Mouse (Mus musculus) heart, postnatal 36 days (tissue): ENCODE results near the gene Kdm1a. TPM values are rescaled to one million over a fixed set of nuclear protein-coding genes. Genes with fewer than 3 reads are reported as not detected.

ENCODE experiments used
- DNase-seq, 2 experiments: peaks; one replicate each; pipeline ENCODE4 v3.0.0; 2021 to 2022
- intact Hi-C: fragments of 180-260 bp; cut with DNase I; formaldehyde crosslinking; loops from one replicate; pipeline ENCODE4 v1.15.1; 2025
- total RNA-seq, 2 experiments: library from RNA; stranded (reverse); gene quantifications; 2 replicates each; pipeline ENCODE4 v1.2.3; 2021

Kdm1a gene
- total RNA-seq: 10 to 100 TPM; 28.4 to 33.7 TPM

DNA sequence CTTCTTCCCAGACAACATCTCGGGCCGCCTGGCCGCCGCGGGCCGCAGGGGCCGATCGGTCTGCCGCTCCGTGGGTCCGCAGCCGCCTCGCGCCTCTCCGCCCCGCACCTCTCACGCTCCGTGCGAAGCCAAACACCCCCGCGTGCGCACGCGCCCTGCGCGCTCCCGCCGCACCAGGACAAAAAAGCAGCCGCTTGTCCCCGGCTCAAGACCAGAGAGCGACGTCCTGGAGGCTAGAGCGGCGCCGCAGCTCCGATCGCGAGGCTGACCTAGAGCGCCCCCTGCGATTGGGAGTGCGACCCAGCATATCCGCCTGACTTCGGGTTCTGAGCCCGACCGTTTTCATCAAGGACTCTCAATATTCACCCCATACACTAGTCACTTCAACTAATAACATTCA, at the start of gene Kdm1a:
Gene Kdm1a, minus strand, starts transcription at position 156 of the 400 bp plus-strand sequence.
- DNase-seq: peak; percentile 97 to 98
- intact Hi-C loops: loop anchor here (2.0 to 5.0 kb wide), 4 partner anchors 24 to 550 kb away; partner anchors contain the start of genes 6030445D17Rik and Rpl11

DNA sequence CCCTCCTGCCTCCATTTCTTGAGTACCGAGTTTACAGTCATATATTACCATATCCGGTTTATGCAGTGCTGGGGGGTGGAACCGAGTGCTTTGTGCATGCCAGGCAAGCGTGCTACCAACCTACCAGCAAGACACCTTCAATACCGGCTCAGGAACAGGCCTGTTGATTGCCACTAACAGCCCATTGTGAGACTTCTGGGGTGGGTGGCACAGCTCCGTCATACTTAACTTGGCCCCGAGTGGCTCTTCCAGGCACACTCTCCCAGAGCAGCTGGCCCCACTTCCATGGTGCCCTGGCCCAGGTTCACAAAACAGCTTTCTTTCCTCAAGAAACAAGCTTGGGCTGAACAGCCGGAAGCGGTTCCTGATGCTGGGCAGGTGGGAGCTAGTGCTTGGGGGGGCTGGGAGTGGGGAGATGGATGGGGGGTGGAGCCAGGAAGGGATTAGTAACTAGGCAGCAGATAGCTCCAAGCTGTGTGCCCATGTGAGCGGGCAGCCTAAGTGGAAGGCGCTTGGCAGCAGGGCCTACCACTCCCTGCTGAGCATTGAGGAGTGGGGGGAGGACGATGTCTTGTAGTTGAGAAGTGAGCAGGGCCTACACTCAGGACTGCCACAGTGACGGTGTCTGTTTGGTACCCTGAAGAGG, 49.5 kb upstream of the Kdm1a start:
- no peak for DNase-seq
- intact Hi-C loops: loop anchor here (2.0 kb wide), 1 partner anchor 421 kb away; no protein-coding TSS in a partner anchor

GRCm38 (mm10) chr4:136651357-136651811, 48.9 kb upstream of the Kdm1a start:
- peak in 1 of 2 experiments; percentile 21 for DNase-seq
- intact Hi-C loops: loop anchor here (2.0 kb wide), 1 partner anchor 421 kb away; no protein-coding TSS in a partner anchor

DNA sequence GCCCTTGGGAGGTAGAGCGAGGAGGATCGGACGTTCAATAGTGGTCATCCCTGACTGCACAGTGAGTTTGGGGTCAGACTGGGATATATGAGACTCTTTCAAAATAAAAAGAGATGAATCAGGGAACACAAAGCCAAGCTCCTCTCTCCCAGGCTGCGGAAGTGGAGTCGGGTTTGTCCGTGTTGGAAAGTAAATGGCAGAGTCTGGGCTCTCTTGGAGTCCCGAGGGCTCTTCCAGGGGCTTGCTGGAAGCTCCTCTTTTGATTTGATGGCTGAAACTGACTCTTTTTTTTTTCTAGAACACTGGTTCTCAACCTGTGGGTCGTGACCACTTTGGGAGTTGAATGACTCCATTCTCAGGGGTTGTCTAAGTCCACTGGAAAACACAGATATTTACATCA, 47.7 kb upstream of the Kdm1a start:
- no peak for DNase-seq
- intact Hi-C loops: loop anchor here (2.0 kb wide), 1 partner anchor 423 kb away; no protein-coding TSS in a partner anchor

DNA sequence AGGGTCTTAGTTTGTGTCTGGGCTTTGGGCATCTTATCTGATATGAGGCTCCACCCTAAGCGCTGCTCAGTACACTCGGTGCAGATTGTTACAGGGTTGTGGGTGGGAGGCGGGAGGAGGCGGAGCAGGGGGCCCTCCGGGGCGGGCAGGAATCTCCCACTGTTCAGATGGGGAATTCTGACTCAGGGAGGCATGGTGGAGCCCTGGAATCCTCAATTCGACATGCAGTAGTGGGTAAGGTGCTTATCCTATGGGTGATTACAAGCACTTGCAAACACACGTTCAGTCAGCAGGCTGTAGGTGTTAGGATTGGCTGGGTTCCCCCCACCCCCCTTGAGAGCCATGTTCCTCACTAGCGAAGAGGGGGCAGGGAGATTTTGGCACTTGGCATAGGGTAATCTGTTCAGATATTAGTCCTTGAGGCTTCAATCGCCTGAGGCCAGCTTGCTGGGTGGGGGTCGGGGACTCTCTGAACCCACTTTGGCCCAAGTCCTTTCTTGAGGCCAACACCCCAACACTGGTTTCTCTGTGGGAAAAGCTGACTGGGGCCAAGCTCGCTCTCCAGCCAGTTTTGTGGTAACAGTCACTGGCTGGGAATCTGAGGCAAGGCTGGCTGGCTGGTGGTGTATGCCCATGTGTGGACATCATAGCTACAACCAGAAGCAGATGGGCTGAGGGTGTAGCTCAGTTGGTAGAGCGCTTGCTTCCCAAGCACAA, 47.1 kb upstream of the Kdm1a start:
- DNase-seq: no peak
- intact Hi-C loops: loop anchor here (2.0 kb wide), 1 partner anchor 423 kb away; no protein-coding TSS in a partner anchor

DNA sequence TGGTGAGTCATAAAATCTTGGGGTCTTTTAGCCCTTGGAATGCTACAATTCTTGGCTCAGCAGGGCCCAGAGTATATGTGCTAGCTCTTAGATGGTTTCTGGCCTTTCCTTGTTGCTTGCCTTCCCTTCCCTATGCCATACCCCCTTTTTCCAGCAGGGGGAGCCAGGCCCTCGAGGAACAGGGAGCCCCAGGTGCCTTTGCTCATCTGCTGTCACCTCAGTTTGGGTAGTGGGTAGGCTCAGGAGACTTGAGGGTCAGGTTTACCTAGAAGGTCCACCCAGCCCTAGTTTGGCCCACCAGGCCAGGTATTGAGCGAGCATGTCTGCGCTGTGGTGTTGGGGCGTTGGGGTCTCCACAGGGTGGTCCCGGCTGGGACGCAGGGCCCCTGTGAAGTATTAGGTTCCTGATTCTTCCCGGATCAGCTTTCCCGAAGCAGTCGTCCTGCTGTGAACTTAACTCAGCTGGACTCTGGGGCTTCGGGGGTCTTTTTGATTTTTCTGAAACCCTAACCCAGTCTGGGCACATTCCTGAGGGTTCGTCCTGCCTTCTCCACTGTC, 46.5 kb upstream of the Kdm1a start:
- intact Hi-C loops: no loop called here
- peak; percentile 66 to 83 for DNase-seq

DNA sequence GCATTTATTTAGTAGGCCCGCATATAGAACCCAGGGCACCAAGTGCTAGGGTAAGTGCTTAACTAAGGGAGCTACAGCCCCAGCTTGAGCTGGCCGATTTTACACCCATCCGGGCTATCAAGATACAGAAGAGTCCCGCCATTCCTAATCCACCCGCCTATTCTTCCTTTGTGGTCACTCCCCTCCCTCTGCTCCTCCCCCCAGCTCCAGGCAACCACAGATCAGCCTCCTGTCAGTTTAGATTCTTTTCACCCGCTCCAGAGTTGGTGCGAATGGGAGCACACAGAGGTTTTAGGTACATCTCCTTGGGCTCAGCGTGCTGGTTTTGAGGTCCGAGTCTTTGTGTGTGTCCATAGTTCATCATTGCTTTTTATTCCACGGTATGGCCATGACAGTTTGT, 36.4 kb upstream of the Kdm1a start:
- DNase-seq: no peak
- intact Hi-C loops: no loop called here

DNA sequence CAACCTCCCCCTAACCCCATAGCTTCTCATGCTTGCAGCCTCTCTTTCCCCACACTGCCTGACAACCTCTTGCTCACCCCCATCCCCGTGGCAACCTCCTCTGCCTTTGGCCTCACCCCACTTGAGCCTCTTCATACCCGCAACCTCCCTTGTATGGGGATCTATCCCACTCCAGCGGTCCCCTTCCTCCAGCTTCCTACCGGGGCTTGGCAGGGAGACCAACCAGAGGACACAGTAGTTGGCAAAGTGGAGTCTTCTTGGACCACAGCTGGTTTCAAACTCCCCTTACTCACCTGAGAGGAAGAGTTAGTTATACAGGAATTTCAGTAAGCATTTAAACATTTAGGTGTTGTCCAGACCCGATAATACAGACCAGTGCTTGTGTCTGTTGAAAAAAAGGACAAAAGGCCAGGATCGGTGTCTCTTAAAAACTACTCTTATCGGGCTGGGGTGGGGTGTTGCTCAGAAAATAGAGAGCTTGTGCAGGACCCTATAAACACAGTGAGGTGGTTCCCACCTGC, 35.8 kb upstream of the Kdm1a start:
- no peak for DNase-seq
- intact Hi-C loops: no loop called here

DNA sequence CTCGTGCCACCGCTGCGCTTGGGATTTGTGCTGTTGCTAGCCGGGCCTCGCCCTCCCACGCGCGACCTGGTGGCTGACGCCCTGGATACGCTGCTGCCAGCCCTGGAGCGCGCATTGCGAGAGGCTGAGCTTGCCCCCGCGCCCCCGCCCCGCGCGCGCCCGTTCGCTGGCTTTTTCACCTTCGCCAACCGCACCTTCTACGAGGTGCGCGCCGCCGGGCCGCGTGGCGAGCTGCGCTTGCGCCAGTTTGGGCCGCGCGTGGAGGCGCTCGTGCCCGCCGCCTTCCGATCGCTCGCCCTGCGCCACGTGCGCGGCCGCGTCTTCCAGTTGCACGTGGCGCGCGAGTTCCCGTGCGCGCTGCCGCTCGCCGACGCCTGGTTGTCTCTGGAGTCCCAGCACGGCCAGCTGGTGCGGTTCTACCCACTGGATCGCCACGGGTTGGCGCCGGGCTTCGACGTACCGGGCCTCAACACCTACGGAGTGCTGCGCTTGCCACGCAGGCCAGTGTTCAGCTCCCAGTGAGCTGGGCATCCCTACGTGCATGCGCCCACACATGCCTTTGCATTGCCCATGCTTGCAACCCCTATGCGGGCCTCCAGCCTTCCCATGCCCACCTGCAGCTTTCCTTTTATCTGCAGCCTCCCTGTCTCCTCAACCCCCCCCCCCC, 35.2 kb upstream of the Kdm1a start:
- no peak for DNase-seq
- intact Hi-C loops: no loop called here

GRCm38 (mm10) chr4:136636983-136637562, 34.5 kb upstream of the Kdm1a start:
- intact Hi-C loops: no loop called here

GRCm38 (mm10) chr4:136636511-136636910, 34.0 kb upstream of the Kdm1a start:
- DNase-seq: no peak
- intact Hi-C loops: no loop called here

More at GRCm38 (mm10) chr4:136636983-136637562, 34.5 kb upstream of the Kdm1a start:
- DNase-seq: no peak

- intact Hi-C loops: no loop called here
Measured at GRCm38 (mm10) chr4:136635995-136636394, 33.5 kb upstream of the Kdm1a start.

DNA sequence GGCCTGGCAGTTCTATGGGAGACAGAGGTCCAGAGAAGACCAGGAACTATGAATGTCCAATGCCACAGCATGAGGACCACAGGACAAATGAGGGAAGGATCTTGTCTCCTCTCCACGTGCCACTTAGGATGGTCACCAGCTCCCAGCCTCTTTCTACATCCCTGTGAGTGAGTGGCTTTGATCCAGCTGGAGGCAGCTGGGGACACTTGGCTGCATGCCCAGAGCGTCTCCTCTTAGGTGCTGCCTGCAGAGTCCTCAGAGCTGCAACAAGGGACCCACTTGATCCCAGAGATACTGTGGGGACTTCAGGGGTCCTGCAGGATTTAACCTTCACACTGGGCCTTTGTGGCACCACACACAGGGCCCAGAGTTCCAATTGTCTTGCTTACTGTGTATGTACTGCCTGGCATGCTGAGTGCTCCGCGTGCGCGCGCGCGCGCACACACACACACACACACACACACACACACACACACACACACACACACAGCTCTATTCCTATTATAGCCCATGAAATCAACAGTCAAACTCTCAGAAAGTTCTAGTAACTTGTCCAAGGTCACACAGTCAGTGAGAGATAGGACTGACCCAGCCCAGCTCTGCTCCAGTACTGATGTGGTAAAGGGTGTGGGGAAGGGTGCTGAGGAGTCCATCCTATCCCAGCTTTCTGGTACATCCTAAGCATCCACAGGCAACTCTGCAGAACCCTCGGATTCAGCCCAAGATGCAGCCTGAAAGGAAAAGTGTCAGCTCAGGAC, 28.9 kb upstream of the Kdm1a start:
- intact Hi-C loops: no loop called here
- peak; percentile 51 to 53 for DNase-seq

More at GRCm38 (mm10) chr4:136635995-136636394, 33.5 kb upstream of the Kdm1a start:
- no peak for DNase-seq

- no peak for DNase-seq
- intact Hi-C loops: no loop called here
Measured at GRCm38 (mm10) chr4:136626590-136626989, 24.1 kb upstream of the Kdm1a start.

DNA sequence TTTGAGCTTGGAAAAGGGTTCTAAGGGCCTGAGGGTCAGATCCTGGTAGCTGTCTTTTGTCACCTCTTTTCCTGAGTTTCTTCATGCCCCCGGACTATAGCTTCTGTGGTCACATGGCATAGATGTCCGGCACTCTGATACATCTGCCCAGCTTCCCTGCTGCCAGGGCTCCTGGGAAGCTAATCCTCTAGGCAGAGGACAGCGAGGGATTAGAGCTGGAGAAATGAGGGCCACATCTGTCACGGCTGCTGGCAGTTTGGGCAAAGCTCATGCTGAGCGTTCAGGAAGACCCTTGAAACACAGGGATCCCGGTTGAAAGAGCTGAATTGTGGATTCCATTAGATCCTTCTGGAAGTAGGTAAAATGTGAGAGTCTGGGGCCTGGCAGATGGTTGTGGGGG, 19.9 kb upstream of the Kdm1a start, which contains the start of gene Lactbl1:
Gene Lactbl1, plus strand, starts transcription at position 234 of the 400 bp plus-strand sequence.
- intact Hi-C loops: loop anchor here (5.0 kb wide), 1 partner anchor 360 kb away; no protein-coding TSS in a partner anchor
- no peak for DNase-seq

GRCm38 (mm10) chr4:136621956-136622355, 19.4 kb upstream of the Kdm1a start:
- DNase-seq: no peak
- intact Hi-C loops: loop anchor here (1.0 to 5.0 kb wide), 5 partner anchors 95 to 360 kb away; no protein-coding TSS in a partner anchor

GRCm38 (mm10) chr4:136621336-136621735, 18.8 kb upstream of the Kdm1a start:
- peak; percentile 15 to 32 for DNase-seq
- intact Hi-C loops: loop anchor here (1.0 to 5.0 kb wide), 5 partner anchors 95 to 359 kb away; no protein-coding TSS in a partner anchor

DNA sequence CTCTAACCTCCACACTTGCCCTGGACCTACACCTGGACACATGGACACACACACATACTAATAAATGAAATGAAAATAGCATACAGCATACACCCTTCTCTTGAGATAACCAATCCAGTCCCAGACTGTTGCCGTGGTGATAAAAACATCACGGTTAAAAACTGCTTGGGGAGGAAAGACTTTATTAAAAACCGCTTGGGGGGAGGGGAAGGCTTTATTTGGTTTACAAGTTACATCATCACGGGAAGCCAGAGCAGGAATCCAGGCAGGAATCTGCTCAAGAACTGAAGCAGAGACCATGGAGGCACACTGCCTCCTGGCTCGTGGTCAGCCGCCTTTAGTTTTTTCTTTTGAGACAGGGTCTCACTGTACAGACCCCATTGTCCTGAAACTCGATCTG, 11.1 kb upstream of the Kdm1a start:
- intact Hi-C loops: no loop called here
- no peak for DNase-seq

DNA sequence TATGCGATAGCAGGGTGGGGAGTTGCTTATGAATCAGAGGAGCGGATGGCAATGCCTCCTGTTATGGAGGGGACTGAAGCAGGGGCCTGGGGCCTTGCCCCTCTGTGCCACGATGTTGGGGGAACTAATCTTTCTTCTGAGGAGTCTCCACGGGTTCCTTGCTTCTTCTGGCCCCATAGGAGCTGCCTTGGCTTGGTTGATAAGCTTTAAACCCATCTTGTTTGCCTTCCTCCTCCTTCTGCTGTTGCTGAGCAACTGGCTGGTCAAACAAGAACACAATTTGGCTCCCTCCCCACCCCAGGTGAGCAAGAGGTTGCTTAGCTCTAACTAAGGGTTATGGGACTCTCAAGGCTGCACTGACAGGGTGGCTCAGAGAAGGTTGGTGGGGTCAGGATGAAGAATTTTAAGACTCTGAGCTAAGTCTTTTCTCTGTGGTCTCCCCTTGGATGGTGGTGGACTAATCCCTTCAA, 7.9 kb upstream of the Kdm1a start, which contains the start of gene Tex46:
Gene Tex46, plus strand, starts transcription at position 51 of the 470 bp plus-strand sequence.
- DNase-seq: no peak
- intact Hi-C loops: no loop called here
